Mouse (Mus musculus) neural tube, embryonic 14.5 days (tissue): ENCODE data around the gene Sema4c. TPM values are rescaled to one million over a fixed set of nuclear protein-coding genes. Genes with fewer than 3 reads are reported as not detected.

ENCODE experiments used
- ATAC-seq: fragments of 200-750 bp; cut with Nextera tagmentation; 2 replicates; pipeline ENCODE4 v1.8.0; 2017; ENCODE audit warnings: low read depth, mild to moderate bottlenecking, moderate TSS enrichment, moderate library complexity
- H3K27ac ChIP-seq: fragments of 300-500 bp; sonication (generic); 2 replicates; pipeline ENCODE4 v1.5.1; 2014; ENCODE audit warnings: low read depth, mild to moderate bottlenecking, control low read depth, low read length, moderate library complexity, mixed read lengths
- H3K27me3 ChIP-seq: fragments of 300-500 bp; sonication (generic); 2 replicates; pipeline ENCODE4 v1.6.1; 2014; ENCODE audit warnings: low read length; ENCODE audit not compliant: control insufficient read depth, insufficient read depth
- H3K36me3 ChIP-seq: fragments of 300-500 bp; sonication (generic); 2 replicates; pipeline ENCODE4 v1.6.1; 2014; ENCODE audit warnings: low read length, mixed read lengths; ENCODE audit not compliant: control insufficient read depth, insufficient read depth
- H3K4me1 ChIP-seq: fragments of 300-500 bp; sonication (generic); 2 replicates; pipeline ENCODE4 v1.6.1; 2014; ENCODE audit warnings: low read length; ENCODE audit not compliant: control insufficient read depth, insufficient read depth
- H3K4me2 ChIP-seq: fragments of 300-500 bp; sonication (generic); 2 replicates; pipeline ENCODE4 v1.6.1; 2014; ENCODE audit warnings: mild to moderate bottlenecking, low read depth, low read length, control low read depth
- H3K4me3 ChIP-seq: fragments of 300-500 bp; sonication (generic); 2 replicates; pipeline ENCODE4 v1.5.1; 2014; ENCODE audit warnings: low read depth, low read length, control low read depth, mixed read lengths
- H3K9ac ChIP-seq: fragments of 300-500 bp; sonication (generic); replicated peaks from 2 replicates; pipeline ENCODE4 v1.6.1; 2014; ENCODE audit warnings: low read depth, mild to moderate bottlenecking, control low read depth, low read length, mixed read lengths
- H3K9me3 ChIP-seq: fragments of 300-500 bp; sonication (generic); 2 replicates; pipeline ENCODE4 v1.6.1; 2016; ENCODE audit warnings: low read length; ENCODE audit not compliant: control insufficient read depth
- WGBS: fragments of 180-500 bp; shearing (Covaris S2); extraction: QIAGEN DNeasy Blood & Tissue Kit; methylation state at CpG from one replicate; pipeline ENCODE4 v1.1.7; 2014; 5-methylcytosine and 5-hydroxymethylcytosine counted together
- polyA plus RNA-seq: library from polyadenylated mRNA; unstranded; fragments of >200 nt; fragmentation: Nextera tagmentation; extraction: Ambion mirVana; gene quantifications from 2 replicates; pipeline ENCODE4 v1.2.1, GENCODE M21; 2014

Sema4c gene
- polyA plus RNA-seq, 1 experiment from 2014 or later = 5.2 TPM

GRCm38 (mm10) chr1:36554633-36555399, 3.3 kb downstream of the Sema4c start:
- peak overlapping the region; percentile 99 for H3K9ac ChIP-seq
- peak overlapping the region; percentile 99 for H3K27ac ChIP-seq
- H3K4me3 ChIP-seq = peak overlapping the region; percentile 98
- WGBS = 59% methylated on average over 21 of the region's 21 CpGs
- peaks cover 28% of the 10 kb centered on the region for H3K4me1 ChIP-seq
- H3K27me3 ChIP-seq = no peaks in the 10 kb centered on the region; the same call in 1 of the 2 replicates
- H3K9me3 ChIP-seq = no peaks in the 10 kb centered on the region
- ATAC-seq = no peak
- H3K4me2 ChIP-seq = peak overlapping the region; percentile 97
- peaks cover 45% of the 10 kb centered on the region for H3K36me3 ChIP-seq

- no peak for ATAC-seq
- Histone ChIP-seq H3K27me3 (no peaks in the 10 kb centered on the region), H3K36me3 (peaks cover 57% of the 10 kb centered on the region), H3K4me3 (no peak overlapping the region), H3K4me2 (no peak overlapping the region), H3K4me1 (peaks cover 38% of the 10 kb centered on the region), H3K9ac (no peak overlapping the region), H3K27ac (no peak overlapping the region), H3K9me3 (no peaks in the 10 kb centered on the region)
- WGBS = 87% methylated on average over 16 of the region's 16 CpGs
These were observed 5.6 kb downstream of the Sema4c start for GRCm38 (mm10) chr1:36552506-36552905.

- Histone ChIP-seq H3K36me3 (peaks cover 57% of the 10 kb centered on the region), H3K4me3 (no peak overlapping the region), H3K9ac (no peak overlapping the region), H3K4me1 (peaks cover 40% of the 10 kb centered on the region), H3K9me3 (no peaks in the 10 kb centered on the region), H3K4me2 (no peak overlapping the region), H3K27me3 (no peaks in the 10 kb centered on the region), H3K27ac (no peak overlapping the region)
- no peak for ATAC-seq
- WGBS = 88% methylated on average over 17 of the region's 17 CpGs
These were observed 6.2 kb downstream of the Sema4c start for GRCm38 (mm10) chr1:36551904-36552303.

- Histone ChIP-seq H3K4me2 (no peak overlapping the region), H3K9ac (no peak overlapping the region), H3K4me1 (peaks cover 39% of the 10 kb centered on the region), H3K36me3 (peaks cover 57% of the 10 kb centered on the region), H3K4me3 (no peak overlapping the region), H3K27me3 (no peaks in the 10 kb centered on the region), H3K9me3 (no peaks in the 10 kb centered on the region), H3K27ac (no peak overlapping the region)
- ATAC-seq = no peak
- 78% methylated on average over 20 of the region's 20 CpGs for WGBS
These were observed 7.9 kb downstream of the Sema4c start for GRCm38 (mm10) chr1:36550075-36550863.

- 81% methylated on average over 18 of the region's 18 CpGs for WGBS
- Histone ChIP-seq H3K9ac (no peak overlapping the region), H3K9me3 (no peaks in the 10 kb centered on the region), H3K4me1 (peaks cover 31% of the 10 kb centered on the region), H3K36me3 (peaks cover 53% of the 10 kb centered on the region), H3K27ac (no peak overlapping the region), H3K4me2 (no peak overlapping the region), H3K27me3 (no peaks in the 10 kb centered on the region), H3K4me3 (no peak overlapping the region)
- no peak for ATAC-seq
These were observed 8.7 kb downstream of the Sema4c start for GRCm38 (mm10) chr1:36549491-36549890.

GRCm38 (mm10) chr1:36548771-36549170, 9.4 kb downstream of the Sema4c start:
- ATAC-seq = no peak
- no peak overlapping the region for H3K9ac ChIP-seq

GRCm38 (mm10) chr1:36547981-36548598, 10.1 kb downstream of the Sema4c start:
- no peak for ATAC-seq
- Histone ChIP-seq H3K36me3 (peaks cover 43% of the 10 kb centered on the region), H3K4me3 (no peak overlapping the region), H3K4me2 (no peak overlapping the region), H3K4me1 (peaks cover 27% of the 10 kb centered on the region), H3K27me3 (no peaks in the 10 kb centered on the region), H3K9ac (no peak overlapping the region), H3K9me3 (no peaks in the 10 kb centered on the region), H3K27ac (peak overlapping the region; percentile 66; the same call in 1 of the 2 replicates)
- WGBS = 33% methylated on average over 9 of the region's 9 CpGs

More at GRCm38 (mm10) chr1:36548771-36549170, 9.4 kb downstream of the Sema4c start:
- peaks cover 50% of the 10 kb centered on the region for H3K36me3 ChIP-seq
- WGBS = 52% methylated on average over 8 of the region's 8 CpGs
- no peaks in the 10 kb centered on the region for H3K27me3 ChIP-seq
- no peak overlapping the region for H3K4me3 ChIP-seq
- H3K9me3 ChIP-seq = no peaks in the 10 kb centered on the region
- peaks cover 27% of the 10 kb centered on the region for H3K4me1 ChIP-seq
- H3K27ac ChIP-seq = no peak overlapping the region
- H3K4me2 ChIP-seq = no peak overlapping the region

GRCm38 (mm10) chr1:36546888-36547471, 11.2 kb downstream of the Sema4c start, which contains the start of gene Ankrd39:
Gene Ankrd39 (minus strand): TSS chr1:36547445.
- Histone ChIP-seq H3K9ac (peak within 1 kb of the TSS; percentile 73), H3K27ac (peak within 1 kb of the TSS; percentile 72), H3K36me3 (peaks cover 35% of the 10 kb centered on the region), H3K9me3 (no peaks in the 10 kb centered on the region), H3K4me3 (peak within 1 kb of the TSS; percentile 60), H3K4me1 (peaks cover 27% of the 10 kb centered on the region), H3K27me3 (no peaks in the 10 kb centered on the region), H3K4me2 (peak within 1 kb of the TSS; percentile 68)
- under 1% methylated on average over 43 of the region's 43 CpGs for WGBS
- ATAC-seq = peak; percentile 96
